24 mouse cellular contexts compared by ENCODE assay signal in the genomic region with DNA sequence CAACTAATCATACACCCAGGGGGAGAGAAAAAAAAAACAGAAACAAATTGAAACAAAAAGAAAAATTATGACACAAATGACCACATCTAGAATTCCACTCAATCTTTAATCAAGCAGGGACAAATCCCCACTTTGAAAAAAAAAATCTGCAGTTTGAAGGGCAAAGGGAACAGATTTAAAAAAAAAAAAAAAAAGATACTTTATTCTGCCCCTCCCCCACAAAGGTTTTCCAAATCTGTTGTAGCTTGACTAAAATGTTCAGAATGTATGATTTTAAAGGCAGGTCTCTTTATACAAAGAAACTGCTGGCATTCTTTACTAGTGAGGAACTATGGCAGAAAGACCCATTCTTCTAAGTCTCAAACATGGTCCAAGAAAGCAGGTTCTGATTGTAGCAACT.
"Had no signal": no experiment of that assay in that cellular context is flagged by ENCODE, and none has a peak within 500 bp of the region (broad histone marks: within the 10 kb centered on the region; RNA-seq: fewer than 3 reads in every experiment).

No protein-coding gene starts in this region.

- H3K4me1 ChIP-seq: embryonic facial prominence, embryonic 10.5 days; embryonic facial prominence, embryonic 12.5 days; embryonic facial prominence, embryonic 13.5 days; embryonic facial prominence, embryonic 15.5 days; forebrain, embryonic 10.5 days; forebrain, embryonic 12.5 days; forebrain, embryonic 13.5 days; forebrain, embryonic 15.5 days had no signal

- H3K9ac ChIP-seq: embryonic facial prominence, embryonic 12.5 days; embryonic facial prominence, embryonic 13.5 days; embryonic facial prominence, embryonic 15.5 days; forebrain, embryonic 12.5 days; forebrain, embryonic 13.5 days; forebrain, embryonic 15.5 days; forebrain, postnatal 0 days had no signal

- H3K4me3 ChIP-seq: embryonic facial prominence, embryonic 10.5 days; embryonic facial prominence, embryonic 12.5 days; embryonic facial prominence, embryonic 13.5 days; embryonic facial prominence, embryonic 15.5 days; erythroblast, embryonic 14.5 days; forebrain, embryonic 10.5 days; forebrain, embryonic 12.5 days; forebrain, embryonic 13.5 days; forebrain, embryonic 15.5 days; gastrocnemius, adult 2 months; heart, adult 2 months had no signal

- DNase-seq: cerebellum, adult 9-10 months; cerebellum, adult 9-11 months; cerebellum, postnatal 10 days; cerebellum, postnatal 14 days; cerebellum, postnatal 25 days; cerebellum, postnatal 36 days; embryo, embryonic 11 days; forebrain, postnatal 0 days; gastrocnemius, adult 2 months; gastrocnemius, postnatal 10 days; gastrocnemius, postnatal 14 days; gastrocnemius, postnatal 25 days; gastrocnemius, postnatal 36 days; heart, adult 18-20 months; heart, adult 2 months had no signal

- H3K27me3 ChIP-seq: embryonic facial prominence, embryonic 12.5 days; embryonic facial prominence, embryonic 13.5 days; embryonic facial prominence, embryonic 15.5 days; forebrain, embryonic 12.5 days; forebrain, embryonic 13.5 days; forebrain, embryonic 15.5 days had no signal

- H3K9me3 ChIP-seq: embryonic facial prominence, embryonic 10.5 days; embryonic facial prominence, embryonic 12.5 days; embryonic facial prominence, embryonic 13.5 days; embryonic facial prominence, embryonic 15.5 days; forebrain, embryonic 10.5 days; forebrain, embryonic 12.5 days; forebrain, embryonic 13.5 days; forebrain, embryonic 15.5 days had no signal

- H3K27ac ChIP-seq: embryonic facial prominence, embryonic 10.5 days; embryonic facial prominence, embryonic 12.5 days; embryonic facial prominence, embryonic 13.5 days; embryonic facial prominence, embryonic 15.5 days; forebrain, embryonic 10.5 days; forebrain, embryonic 12.5 days; forebrain, embryonic 13.5 days; forebrain, embryonic 15.5 days; gastrocnemius, adult 2 months; heart, adult 2 months had no signal
